Mouse (Mus musculus) limb, embryonic 11.5 days (tissue): Measurements from ENCODE around the gene Ak5. TPM values are rescaled to one million over a fixed set of nuclear protein-coding genes. Genes with fewer than 3 reads are reported as not detected.
A peak's percentile ranks its signal among the peaks of the same experiment; 100 is the strongest.

Experiments
- ATAC-seq: fragments of 200-750 bp; cut with Nextera tagmentation; 2 replicates; pipeline ENCODE4 v1.8.0; 2017; ENCODE audit warnings: low read depth; ENCODE audit not compliant: insufficient number of reproducible peaks, low FRiP score, low TSS enrichment
- DNase-seq: peaks from one replicate; pipeline ENCODE4 v3.0.0-alpha.2; 2015; ENCODE audit warnings: low spot score
- H3K27ac ChIP-seq: fragments of 300-500 bp; sonication (generic); replicated peaks from 2 replicates; pipeline ENCODE4 v1.5.1; 2014; ENCODE audit warnings: low read depth, mild to moderate bottlenecking, low read length
- H3K27me3 ChIP-seq: fragments of 300-500 bp; sonication (generic); 2 replicates; pipeline ENCODE4 v1.6.1; 2014; ENCODE audit warnings: mild to moderate bottlenecking, low read length, mixed read lengths; ENCODE audit not compliant: control insufficient read depth, insufficient read depth
- H3K36me3 ChIP-seq: fragments of 300-500 bp; sonication (generic); 2 replicates; pipeline ENCODE4 v1.6.1; 2014; ENCODE audit warnings: mild to moderate bottlenecking, low read length, moderate library complexity, mixed read lengths; ENCODE audit not compliant: control insufficient read depth, insufficient read depth
- H3K4me1 ChIP-seq: fragments of 300-500 bp; sonication (generic); 2 replicates; pipeline ENCODE4 v1.6.1; 2014; ENCODE audit warnings: low read length, mixed read lengths; ENCODE audit not compliant: control insufficient read depth, insufficient read depth
- H3K4me2 ChIP-seq: fragments of 300-500 bp; sonication (generic); 2 replicates; pipeline ENCODE4 v1.6.1; 2014; ENCODE audit warnings: low read depth, mild to moderate bottlenecking, moderate library complexity; ENCODE audit not compliant: severe bottlenecking
- H3K4me3 ChIP-seq: fragments of 300-500 bp; sonication (generic); 2 replicates; pipeline ENCODE4 v1.5.1; 2014; ENCODE audit warnings: low read depth, low read length
- H3K9ac ChIP-seq: fragments of 300-500 bp; sonication (generic); 2 replicates; pipeline ENCODE4 v1.6.1; 2014; ENCODE audit warnings: mild to moderate bottlenecking, low read length
- H3K9me3 ChIP-seq: fragments of 300-500 bp; sonication (generic); 2 replicates; pipeline ENCODE4 v1.6.1; 2016; ENCODE audit warnings: low read length; ENCODE audit not compliant: control insufficient read depth
- WGBS: fragments of 180-500 bp; shearing (Covaris S2); extraction: QIAGEN DNeasy Blood & Tissue Kit; methylation state at CpG from one replicate; pipeline ENCODE4 v1.1.7; 2014; 5-methylcytosine and 5-hydroxymethylcytosine counted together
- polyA plus RNA-seq: library from polyadenylated mRNA; unstranded; fragments of >200 nt; fragmentation: Nextera tagmentation; extraction: Ambion mirVana; gene quantifications from 2 replicates; pipeline ENCODE4 v1.2.1, GENCODE M21; 2014

The Ak5 gene
- 2.0 and 2.4 TPM in 2 replicates for polyA plus RNA-seq

- ATAC-seq, result peak; percentile 48; the same call in 1 of the 2 replicates
Observed at GRCm38 (mm10) chr3:152668239-152668638, at the start of gene Ak5. Gene Ak5, minus strand, starts transcription at chr3:152668360.

GRCm38 (mm10) chr3:152713991-152714902 lies 46.1 kb upstream of the Ak5 start, which contains the start of gene Pigk:
Gene Pigk, plus strand, starts transcription at chr3:152714100.
- H3K27ac ChIP-seq, result no peak within 1 kb of the TSS
- peak within 1 kb of the TSS; percentile 63 for H3K9ac ChIP-seq
- peak; percentile 83 for ATAC-seq
- peak; percentile 95 for DNase-seq
- H3K27me3 ChIP-seq, result no peaks in the 10 kb centered on the region
- H3K9me3 ChIP-seq, result no peaks in the 10 kb centered on the region
- H3K36me3 ChIP-seq, result no peaks in the 10 kb centered on the region
- 0 out of 2 replicates have a peak, but pooled peaks cover 2% of the 10 kb centered on the region for H3K4me1 ChIP-seq
- WGBS, result under 1% methylated on average over 48 of the region's 48 CpGs
- H3K4me3 ChIP-seq, result peak within 1 kb of the TSS; percentile 79
- H3K4me2 ChIP-seq, result peak within 1 kb of the TSS; percentile 56

More at GRCm38 (mm10) chr3:152668239-152668638, at the start of gene Ak5:
- DNase-seq, result no peak
- Histone ChIP-seq H3K9ac (peak within 1 kb of the TSS; percentile 65), H3K36me3 (no peaks in the 10 kb centered on the region), H3K27me3 (peaks cover 12% of the 10 kb centered on the region), H3K9me3 (no peaks in the 10 kb centered on the region), H3K27ac (no peak within 1 kb of the TSS), H3K4me3 (peak within 1 kb of the TSS; percentile 46), H3K4me2 (peak within 1 kb of the TSS; percentile 99), H3K4me1 (0 out of 2 replicates have a peak, but pooled peaks cover 3% of the 10 kb centered on the region)
- WGBS, result 6% methylated on average over 5 of the region's 5 CpGs

DNA sequence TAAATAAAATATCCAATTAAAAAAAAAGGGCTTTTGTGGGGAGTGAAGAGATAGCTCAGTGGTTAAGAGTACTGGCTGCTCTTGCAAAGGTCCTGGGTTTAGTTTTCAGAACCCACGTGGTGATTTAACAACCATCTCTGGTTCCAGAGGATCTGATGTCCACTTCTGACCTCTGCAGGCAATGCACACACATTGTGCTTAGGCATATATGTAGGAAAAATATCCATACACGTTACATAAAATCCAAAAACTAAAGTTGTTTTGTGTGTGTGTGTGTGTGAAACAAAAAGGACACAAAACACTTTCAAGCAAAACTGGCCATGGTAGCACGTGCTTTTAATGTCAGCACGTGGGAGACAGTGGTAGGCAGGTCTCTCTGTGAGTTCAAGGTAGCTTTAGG lies 44.8 kb upstream of the Ak5 start:
- WGBS, result 75% methylated on average over 4 of the region's 4 CpGs
- H3K36me3 ChIP-seq, result no peaks in the 10 kb centered on the region
- no peak overlapping the region for H3K4me2 ChIP-seq
- H3K27me3 ChIP-seq, result no peaks in the 10 kb centered on the region
- no peak overlapping the region for H3K9ac ChIP-seq
- DNase-seq, result no peak
- no peak overlapping the region for H3K4me3 ChIP-seq
- 0 out of 2 replicates have a peak, but pooled peaks cover 2% of the 10 kb centered on the region for H3K4me1 ChIP-seq
- H3K9me3 ChIP-seq, result no peaks in the 10 kb centered on the region
- H3K27ac ChIP-seq, result no peak overlapping the region
- no peak for ATAC-seq

DNA sequence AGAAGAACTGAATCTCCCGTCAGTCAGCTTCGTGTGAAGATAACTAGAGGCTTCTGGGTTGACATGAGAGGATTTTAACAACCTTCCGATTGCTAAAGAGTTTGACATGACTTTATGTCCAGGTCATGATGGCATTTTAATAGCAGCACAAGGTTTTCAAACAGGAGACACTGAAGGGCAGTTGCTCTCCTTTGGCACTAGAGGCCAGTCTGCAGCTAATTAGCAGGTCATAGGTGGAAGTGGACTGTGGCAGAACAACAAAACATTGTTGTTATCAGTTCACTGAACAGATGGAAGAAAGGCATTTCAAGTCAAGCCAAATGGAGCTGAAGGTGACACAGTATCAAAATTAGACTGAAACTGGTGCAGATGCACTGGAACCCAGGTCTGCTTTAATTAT lies 41.8 kb upstream of the Ak5 start:
- Histone ChIP-seq H3K4me2 (no peak overlapping the region), H3K4me1 (0 out of 2 replicates have a peak, but pooled peaks cover 1% of the 10 kb centered on the region), H3K9me3 (no peaks in the 10 kb centered on the region), H3K27me3 (no peaks in the 10 kb centered on the region), H3K36me3 (no peaks in the 10 kb centered on the region), H3K4me3 (no peak overlapping the region), H3K9ac (no peak overlapping the region), H3K27ac (no peak overlapping the region)
- 54% methylated on average over 3 of the region's 3 CpGs for WGBS
- ATAC-seq (no peak), DNase-seq (no peak)

GRCm38 (mm10) chr3:152707321-152707823 lies 39.2 kb upstream of the Ak5 start:
- 91% methylated on average over 5 of the region's 5 CpGs for WGBS
- Histone ChIP-seq H3K9me3 (no peaks in the 10 kb centered on the region), H3K27me3 (no peaks in the 10 kb centered on the region), H3K9ac (no peak overlapping the region), H3K36me3 (no peaks in the 10 kb centered on the region), H3K4me1 (no peaks in the 10 kb centered on the region), H3K4me3 (no peak overlapping the region), H3K27ac (no peak overlapping the region), H3K4me2 (no peak overlapping the region)
- ATAC-seq (no peak), DNase-seq (no peak)

DNA sequence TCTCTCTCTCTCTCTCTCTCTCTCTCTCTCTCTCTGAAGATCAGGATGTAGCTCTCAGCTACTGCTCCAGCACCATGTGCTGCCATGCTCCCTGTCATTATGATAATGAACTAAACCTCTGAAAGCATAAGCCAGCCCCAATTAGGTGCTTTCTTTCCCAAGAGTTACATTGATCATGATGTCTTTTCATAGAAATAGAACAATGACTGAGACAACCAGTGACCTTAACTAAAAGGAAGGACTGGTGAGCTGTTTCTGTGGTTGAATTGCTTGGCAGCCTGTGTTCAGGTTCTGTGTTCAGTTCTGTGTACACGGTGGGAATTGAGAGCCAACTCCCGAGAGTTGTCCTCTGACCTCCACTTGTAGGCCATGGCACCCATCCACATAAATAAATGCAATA lies 38.7 kb upstream of the Ak5 start:
- H3K4me1 ChIP-seq, result no peaks in the 10 kb centered on the region
- no peaks in the 10 kb centered on the region for H3K36me3 ChIP-seq
- H3K9ac ChIP-seq, result no peak overlapping the region
- WGBS, result 89% methylated on average over 2 of the region's 2 CpGs
- H3K4me3 ChIP-seq, result no peak overlapping the region
- no peak for ATAC-seq
- H3K27ac ChIP-seq, result no peak overlapping the region
- DNase-seq, result no peak
- H3K9me3 ChIP-seq, result no peaks in the 10 kb centered on the region
- H3K4me2 ChIP-seq, result no peak overlapping the region
- no peaks in the 10 kb centered on the region for H3K27me3 ChIP-seq

DNA sequence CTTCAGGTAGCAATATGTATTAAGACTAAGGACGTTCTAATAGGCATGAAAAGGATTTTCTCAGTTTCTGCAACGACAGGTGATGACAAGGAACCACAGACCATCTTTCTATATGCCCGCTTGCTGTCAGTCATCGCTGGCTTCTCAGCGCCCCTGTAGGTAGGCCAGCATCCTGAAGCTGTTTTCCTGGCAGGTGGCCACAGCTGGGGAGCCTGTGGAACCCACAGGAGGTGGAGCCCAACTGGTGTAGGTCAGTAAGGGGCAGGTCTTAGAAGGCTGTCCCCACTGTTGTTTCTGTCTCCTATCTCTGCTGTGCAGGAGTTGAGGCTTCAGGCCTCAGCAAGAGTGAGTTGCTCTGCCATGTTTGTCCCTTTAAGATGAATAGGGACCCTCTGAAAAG lies 37.7 kb upstream of the Ak5 start:
- Histone ChIP-seq H3K9me3 (no peaks in the 10 kb centered on the region), H3K9ac (no peak overlapping the region), H3K27me3 (no peaks in the 10 kb centered on the region), H3K4me2 (no peak overlapping the region), H3K36me3 (no peaks in the 10 kb centered on the region), H3K27ac (no peak overlapping the region), H3K4me3 (no peak overlapping the region), H3K4me1 (no peaks in the 10 kb centered on the region)
- WGBS, result 76% methylated on average over 5 of the region's 5 CpGs
- no peak for DNase-seq
- no peak for ATAC-seq

DNA sequence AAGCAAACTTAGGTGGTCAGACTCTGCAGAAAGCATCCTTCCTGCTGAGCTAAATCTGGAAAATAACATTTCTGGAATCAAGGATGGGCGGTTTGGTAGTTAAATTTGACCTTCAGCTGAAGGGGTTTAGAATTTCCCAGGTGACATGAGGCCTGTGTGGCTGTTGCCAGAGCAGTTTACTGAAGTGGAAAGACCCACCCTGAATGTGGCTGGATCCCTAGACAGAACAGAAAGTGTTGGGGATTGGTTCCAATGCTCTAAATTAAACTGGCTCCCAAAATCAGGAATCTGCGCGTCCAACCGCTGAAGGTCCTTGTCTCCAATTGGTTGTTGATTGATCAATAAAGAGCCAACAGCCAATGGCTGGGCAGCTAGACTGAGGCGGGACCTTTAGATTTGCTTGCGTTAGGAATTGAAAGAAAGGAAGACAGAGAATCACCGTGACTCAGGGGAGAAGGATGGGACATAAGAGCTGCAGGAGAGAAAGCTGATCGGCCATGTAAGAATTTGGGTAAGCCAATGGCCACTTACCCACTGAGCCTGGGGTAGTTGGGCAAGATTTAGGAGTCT lies 34.2 kb upstream of the Ak5 start:
- H3K36me3 ChIP-seq, result no peaks in the 10 kb centered on the region
- no peak overlapping the region for H3K9ac ChIP-seq
- DNase-seq, result no peak
- H3K27me3 ChIP-seq, result no peaks in the 10 kb centered on the region
- H3K4me3 ChIP-seq, result no peak overlapping the region
- WGBS, result 50% methylated on average over 8 of the region's 8 CpGs
- H3K4me1 ChIP-seq, result no peaks in the 10 kb centered on the region
- no peaks in the 10 kb centered on the region for H3K9me3 ChIP-seq
- ATAC-seq, result no peak
- H3K4me2 ChIP-seq, result no peak overlapping the region
- no peak overlapping the region for H3K27ac ChIP-seq
